Mouse (Mus musculus) embryonic facial prominence, embryonic 12.5 days (tissue): ENCODE data around the gene Ctnna2. TPM values are rescaled to one million over a fixed set of nuclear protein-coding genes. Genes with fewer than 3 reads are reported as not detected.

ENCODE experiments used
- ATAC-seq: fragments of 200-750 bp; cut with Nextera tagmentation; 2 replicates; pipeline ENCODE4 v1.8.0; 2017; ENCODE audit not compliant: insufficient number of reproducible peaks, insufficient read depth, low FRiP score, low TSS enrichment
- H3K27ac ChIP-seq: fragments of 300-500 bp; sonication (generic); 2 replicates; pipeline ENCODE4 v1.5.1; 2016; ENCODE audit warnings: mild to moderate bottlenecking
- H3K27me3 ChIP-seq: fragments of 300-500 bp; sonication (generic); 2 replicates; pipeline ENCODE4 v1.6.1; 2016; ENCODE audit warnings: mild to moderate bottlenecking, moderate library complexity
- H3K36me3 ChIP-seq: fragments of 300-500 bp; sonication (generic); 2 replicates; pipeline ENCODE4 v1.6.1; 2016; ENCODE audit warnings: mild to moderate bottlenecking
- H3K4me1 ChIP-seq: fragments of 300-500 bp; sonication (generic); 2 replicates; pipeline ENCODE4 v1.6.1; 2016
- H3K4me2 ChIP-seq: fragments of 300-500 bp; sonication (generic); replicated peaks from 2 replicates; pipeline ENCODE4 v1.6.1; 2016; ENCODE audit warnings: mild to moderate bottlenecking, moderate library complexity
- H3K4me3 ChIP-seq: fragments of 300-500 bp; sonication (generic); 2 replicates; pipeline ENCODE4 v1.5.1; 2016; ENCODE audit warnings: mild to moderate bottlenecking
- H3K9ac ChIP-seq: fragments of 300-500 bp; sonication (generic); 2 replicates; pipeline ENCODE4 v1.6.1; 2016; ENCODE audit warnings: mild to moderate bottlenecking, moderate library complexity
- H3K9me3 ChIP-seq: fragments of 300-500 bp; sonication (generic); 2 replicates; pipeline ENCODE4 v1.6.1; 2016; ENCODE audit warnings: mild to moderate bottlenecking, moderate library complexity
- WGBS: fragments of 180-500 bp; shearing (Covaris S2); methylation state at CpG from one replicate; pipeline ENCODE4 v1.1.7; 2016; 5-methylcytosine and 5-hydroxymethylcytosine counted together
- polyA plus RNA-seq: library from polyadenylated mRNA; unstranded; fragments of >200 nt; fragmentation: Nextera tagmentation; extraction: Ambion mirVana; gene quantifications from 2 replicates; pipeline ENCODE4 v1.2.1, GENCODE M21; 2016

Ctnna2 gene
- polyA plus RNA-seq, 1 experiment from 2014 or later: 16.8 TPM

- ATAC-seq: no peak
- H3K9me3 ChIP-seq: no peaks in the 10 kb centered on the region
- H3K9ac ChIP-seq: no peak overlapping the region
- no peak overlapping the region for H3K4me3 ChIP-seq
- H3K4me2 ChIP-seq: no peak overlapping the region
- WGBS: 82% methylated on average over 7 of the region's 7 CpGs
- H3K27me3 ChIP-seq: no peaks in the 10 kb centered on the region
- no peak overlapping the region for H3K27ac ChIP-seq
- H3K4me1 ChIP-seq: no peaks in the 10 kb centered on the region
- no peaks in the 10 kb centered on the region for H3K36me3 ChIP-seq
These were observed 506.2 kb downstream of the Ctnna2 start for GRCm38 (mm10) chr6:77473256-77473655.

GRCm38 (mm10) chr6:77468058-77468457 is 511.4 kb downstream of the Ctnna2 start:
- Histone ChIP-seq H3K27ac (no peak overlapping the region), H3K4me1 (no peaks in the 10 kb centered on the region), H3K9me3 (no peaks in the 10 kb centered on the region), H3K9ac (no peak overlapping the region), H3K4me2 (no peak overlapping the region), H3K4me3 (no peak overlapping the region), H3K36me3 (no peaks in the 10 kb centered on the region), H3K27me3 (no peaks in the 10 kb centered on the region)
- WGBS: 51% methylated on average over 3 of the region's 3 CpGs
- no peak for ATAC-seq

- H3K27ac ChIP-seq: no peak overlapping the region
- no peak for ATAC-seq
- 62% methylated on average over 1 of the region's 1 CpGs for WGBS
- no peaks in the 10 kb centered on the region for H3K9me3 ChIP-seq
- no peaks in the 10 kb centered on the region for H3K27me3 ChIP-seq
- H3K4me1 ChIP-seq: no peaks in the 10 kb centered on the region
- no peaks in the 10 kb centered on the region for H3K36me3 ChIP-seq
- no peak overlapping the region for H3K9ac ChIP-seq
- H3K4me3 ChIP-seq: no peak overlapping the region
- no peak overlapping the region for H3K4me2 ChIP-seq
These were observed 516.8 kb downstream of the Ctnna2 start for GRCm38 (mm10) chr6:77462737-77463136.

- Histone ChIP-seq H3K9ac (no peak overlapping the region), H3K27ac (no peak overlapping the region), H3K4me1 (no peaks in the 10 kb centered on the region), H3K4me3 (no peak overlapping the region), H3K9me3 (no peaks in the 10 kb centered on the region), H3K27me3 (no peaks in the 10 kb centered on the region), H3K36me3 (no peaks in the 10 kb centered on the region), H3K4me2 (no peak overlapping the region)
- ATAC-seq: no peak
- 84% methylated on average over 2 of the region's 2 CpGs for WGBS
These were observed 521.6 kb downstream of the Ctnna2 start for GRCm38 (mm10) chr6:77457919-77458318.

GRCm38 (mm10) chr6:77446861-77447260 is 532.6 kb downstream of the Ctnna2 start:
- ATAC-seq: no peak
- Histone ChIP-seq H3K4me2 (no peak overlapping the region), H3K4me1 (no peaks in the 10 kb centered on the region)

GRCm38 (mm10) chr6:77443906-77444305 is 535.6 kb downstream of the Ctnna2 start:
- Histone ChIP-seq H3K4me1 (no peaks in the 10 kb centered on the region), H3K36me3 (no peaks in the 10 kb centered on the region), H3K9me3 (no peaks in the 10 kb centered on the region), H3K4me3 (no peak overlapping the region), H3K27me3 (no peaks in the 10 kb centered on the region), H3K4me2 (no peak overlapping the region), H3K9ac (no peak overlapping the region), H3K27ac (no peak overlapping the region)
- no peak for ATAC-seq
- 86% methylated on average over 11 of the region's 11 CpGs for WGBS

More at GRCm38 (mm10) chr6:77446861-77447260, 532.6 kb downstream of the Ctnna2 start:
- H3K27ac ChIP-seq: no peak overlapping the region
- H3K36me3 ChIP-seq: no peaks in the 10 kb centered on the region
- H3K4me3 ChIP-seq: no peak overlapping the region
- no peak overlapping the region for H3K9ac ChIP-seq
- WGBS: 84% methylated on average over 1 of the region's 1 CpGs
- no peaks in the 10 kb centered on the region for H3K27me3 ChIP-seq
- no peaks in the 10 kb centered on the region for H3K9me3 ChIP-seq

- no peak overlapping the region for H3K4me2 ChIP-seq
- H3K4me1 ChIP-seq: no peaks in the 10 kb centered on the region
- H3K27ac ChIP-seq: no peak overlapping the region
- no peaks in the 10 kb centered on the region for H3K9me3 ChIP-seq
- H3K36me3 ChIP-seq: no peaks in the 10 kb centered on the region
- ATAC-seq: no peak
- H3K4me3 ChIP-seq: no peak overlapping the region
- WGBS: 81% methylated on average over 5 of the region's 5 CpGs
- H3K9ac ChIP-seq: no peak overlapping the region
- no peaks in the 10 kb centered on the region for H3K27me3 ChIP-seq
These were observed 538.4 kb downstream of the Ctnna2 start for GRCm38 (mm10) chr6:77441051-77441450.

GRCm38 (mm10) chr6:77430381-77430780 is 549.1 kb downstream of the Ctnna2 start:
- no peak for ATAC-seq
- Histone ChIP-seq H3K27me3 (no peaks in the 10 kb centered on the region), H3K4me3 (no peak overlapping the region), H3K4me1 (no peaks in the 10 kb centered on the region), H3K9me3 (no peaks in the 10 kb centered on the region), H3K27ac (no peak overlapping the region), H3K36me3 (no peaks in the 10 kb centered on the region), H3K9ac (no peak overlapping the region), H3K4me2 (no peak overlapping the region)
- 91% methylated on average over 4 of the region's 4 CpGs for WGBS

- H3K9ac ChIP-seq: no peak overlapping the region
- H3K4me1 ChIP-seq: no peaks in the 10 kb centered on the region
- H3K9me3 ChIP-seq: no peaks in the 10 kb centered on the region
- no peak overlapping the region for H3K4me2 ChIP-seq
- H3K36me3 ChIP-seq: no peaks in the 10 kb centered on the region
- no peaks in the 10 kb centered on the region for H3K27me3 ChIP-seq
- no peak overlapping the region for H3K27ac ChIP-seq
- no peak for ATAC-seq
- no peak overlapping the region for H3K4me3 ChIP-seq
These were observed 553.8 kb downstream of the Ctnna2 start for GRCm38 (mm10) chr6:77425746-77426145.

GRCm38 (mm10) chr6:77424826-77425225 is 554.7 kb downstream of the Ctnna2 start:
- 81% methylated on average over 4 of the region's 4 CpGs for WGBS
- no peak for ATAC-seq
- no peaks in the 10 kb centered on the region for H3K36me3 ChIP-seq

GRCm38 (mm10) chr6:77421564-77422139 is 557.8 kb downstream of the Ctnna2 start:
- 44% methylated on average over 3 of the region's 3 CpGs for WGBS
- no peak overlapping the region for H3K9ac ChIP-seq
- H3K27ac ChIP-seq: no peak overlapping the region
- ATAC-seq: no peak
- H3K36me3 ChIP-seq: no peaks in the 10 kb centered on the region
- no peak overlapping the region for H3K4me3 ChIP-seq
- no peaks in the 10 kb centered on the region for H3K9me3 ChIP-seq
- H3K4me1 ChIP-seq: no peaks in the 10 kb centered on the region
- no peaks in the 10 kb centered on the region for H3K27me3 ChIP-seq
- H3K4me2 ChIP-seq: no peak overlapping the region

More at GRCm38 (mm10) chr6:77424826-77425225, 554.7 kb downstream of the Ctnna2 start:
- H3K27me3 ChIP-seq: no peaks in the 10 kb centered on the region
- H3K9me3 ChIP-seq: no peaks in the 10 kb centered on the region
- H3K4me3 ChIP-seq: no peak overlapping the region
- H3K27ac ChIP-seq: no peak overlapping the region
- H3K9ac ChIP-seq: no peak overlapping the region
- no peaks in the 10 kb centered on the region for H3K4me1 ChIP-seq
- no peak overlapping the region for H3K4me2 ChIP-seq

- 81% methylated on average over 1 of the region's 1 CpGs for WGBS
- no peak overlapping the region for H3K4me3 ChIP-seq
- H3K27me3 ChIP-seq: no peaks in the 10 kb centered on the region
- no peaks in the 10 kb centered on the region for H3K36me3 ChIP-seq
- no peak overlapping the region for H3K4me2 ChIP-seq
- ATAC-seq: no peak
- no peak overlapping the region for H3K27ac ChIP-seq
- H3K9ac ChIP-seq: no peak overlapping the region
- no peaks in the 10 kb centered on the region for H3K4me1 ChIP-seq
- no peaks in the 10 kb centered on the region for H3K9me3 ChIP-seq
These were observed 562.5 kb downstream of the Ctnna2 start for GRCm38 (mm10) chr6:77416999-77417398.

- Histone ChIP-seq H3K4me1 (no peaks in the 10 kb centered on the region), H3K4me3 (no peak overlapping the region), H3K9me3 (no peaks in the 10 kb centered on the region), H3K27ac (no peak overlapping the region), H3K36me3 (no peaks in the 10 kb centered on the region), H3K9ac (no peak overlapping the region), H3K27me3 (no peaks in the 10 kb centered on the region), H3K4me2 (no peak overlapping the region)
- 64% methylated on average over 1 of the region's 1 CpGs for WGBS
- ATAC-seq: no peak
These were observed 566.0 kb downstream of the Ctnna2 start for GRCm38 (mm10) chr6:77413530-77413929.
